Mouse (Mus musculus): ENCODE results near the gene Gm49337. TPM values are rescaled to one million over a fixed set of nuclear protein-coding genes. Genes with fewer than 3 reads are reported as not detected.

Gene Gm49337
- polyA plus RNA-seq (2014; fragmentation: Nextera tagmentation; extraction: Ambion mirVana), result not detected in 2 replicates

- Histone ChIP-seq H3K4me1 (replicated peaks; ENCODE audit: control insufficient read depth, insufficient read depth, low read length) (peaks cover 22% of the 10 kb centered on the region), H3K36me3 (replicated peaks; ENCODE audit: control insufficient read depth, insufficient read depth) (no peaks in the 10 kb centered on the region), H3K27ac (no peak within 1 kb of the TSS), H3K4me3 (replicated peaks; ENCODE audit: low read length) (no peak within 1 kb of the TSS), H3K27me3 (ENCODE audit: control insufficient read depth, insufficient read depth, low read length) (no peaks in the 10 kb centered on the region), H3K9ac (no peak within 1 kb of the TSS), H3K9me3 (ENCODE audit: control insufficient read depth, low read length) (no peaks in the 10 kb centered on the region), H3K4me2 (replicated peaks) (no peak within 1 kb of the TSS)
- 83% methylated on average over 6 of the region's 6 CpGs for WGBS
- ATAC-seq (ENCODE audit: low FRiP score) (no peak), DNase-seq (ENCODE audit: low spot score) (no peak)
Measured at GRCm38 (mm10) chr4:116173072-116173471, at the start of gene Gm49337, which contains the start of gene 1700042G07Rik. Gm49337 (plus strand) TSS chr4:116173384. 1700042G07Rik (plus strand) TSS chr4:116173372.

GRCm38 (mm10) chr4:116123602-116124519, 49.3 kb upstream of the Gm49337 start, which contains the start of the genes Rad54l and Pomgnt1:
Rad54l (minus strand) TSS chr4:116123690.
Pomgnt1 (plus strand) TSS chr4:116123840.
- peak within 1 kb of the TSS; percentile 56; the same call in 1 of the 2 replicates for H3K27ac ChIP-seq
- 6% methylated on average over 24 of the region's 24 CpGs for WGBS
- no peaks in the 10 kb centered on the region for H3K27me3 ChIP-seq (ENCODE audit: control insufficient read depth, insufficient read depth, low read length)
- peak within 1 kb of the TSS; percentile 46 for H3K4me3 ChIP-seq (replicated peaks; ENCODE audit: low read length)
- H3K4me2 ChIP-seq (replicated peaks), result peak within 1 kb of the TSS; percentile 67
- H3K4me1 ChIP-seq (replicated peaks; ENCODE audit: control insufficient read depth, insufficient read depth, low read length), result peaks cover 7% of the 10 kb centered on the region; the same call in 1 of the 2 replicates
- peak; percentile 91 for DNase-seq (ENCODE audit: low spot score)
- H3K36me3 ChIP-seq (replicated peaks; ENCODE audit: control insufficient read depth, insufficient read depth), result no peaks in the 10 kb centered on the region
- H3K9me3 ChIP-seq (ENCODE audit: control insufficient read depth, low read length), result no peaks in the 10 kb centered on the region
- peak; percentile 96 for ATAC-seq (ENCODE audit: low FRiP score)
- H3K9ac ChIP-seq, result peak within 1 kb of the TSS; percentile 71

- H3K27ac ChIP-seq, result no peak overlapping the region
- 96% methylated on average over 4 of the region's 4 CpGs for WGBS
- no peaks in the 10 kb centered on the region for H3K27me3 ChIP-seq (ENCODE audit: control insufficient read depth, insufficient read depth, low read length)
- no peaks in the 10 kb centered on the region for H3K9me3 ChIP-seq (ENCODE audit: control insufficient read depth, low read length)
- no peak overlapping the region for H3K4me3 ChIP-seq (replicated peaks; ENCODE audit: low read length)
- peaks cover 7% of the 10 kb centered on the region; the same call in 1 of the 2 replicates for H3K4me1 ChIP-seq (replicated peaks; ENCODE audit: control insufficient read depth, insufficient read depth, low read length)
- no peak for ATAC-seq (ENCODE audit: low FRiP score)
- no peaks in the 10 kb centered on the region for H3K36me3 ChIP-seq (replicated peaks; ENCODE audit: control insufficient read depth, insufficient read depth)
- no peak overlapping the region for H3K9ac ChIP-seq
- H3K4me2 ChIP-seq (replicated peaks), result no peak overlapping the region
- no peak for DNase-seq (ENCODE audit: low spot score)
Measured at GRCm38 (mm10) chr4:116125803-116126386, 47.3 kb upstream of the Gm49337 start.

GRCm38 (mm10) chr4:116127956-116128355, 45.2 kb upstream of the Gm49337 start:
- no peak overlapping the region for H3K4me2 ChIP-seq (replicated peaks)
- no peak for ATAC-seq (ENCODE audit: low FRiP score)
- peaks cover 7% of the 10 kb centered on the region; the same call in 1 of the 2 replicates for H3K4me1 ChIP-seq (replicated peaks; ENCODE audit: control insufficient read depth, insufficient read depth, low read length)
- no peaks in the 10 kb centered on the region for H3K9me3 ChIP-seq (ENCODE audit: control insufficient read depth, low read length)
- no peak overlapping the region for H3K4me3 ChIP-seq (replicated peaks; ENCODE audit: low read length)
- no peak for DNase-seq (ENCODE audit: low spot score)
- H3K27me3 ChIP-seq (ENCODE audit: control insufficient read depth, insufficient read depth, low read length), result no peaks in the 10 kb centered on the region
- no peak overlapping the region for H3K27ac ChIP-seq
- no peak overlapping the region for H3K9ac ChIP-seq
- H3K36me3 ChIP-seq (replicated peaks; ENCODE audit: control insufficient read depth, insufficient read depth), result no peaks in the 10 kb centered on the region
- WGBS, result 52% methylated on average over 6 of the region's 6 CpGs

- Histone ChIP-seq H3K9ac (no peak overlapping the region), H3K27ac (no peak overlapping the region), H3K27me3 (ENCODE audit: control insufficient read depth, insufficient read depth, low read length) (no peaks in the 10 kb centered on the region), H3K4me2 (replicated peaks) (no peak overlapping the region), H3K9me3 (ENCODE audit: control insufficient read depth, low read length) (no peaks in the 10 kb centered on the region), H3K4me1 (replicated peaks; ENCODE audit: control insufficient read depth, insufficient read depth, low read length) (no peaks in the 10 kb centered on the region), H3K36me3 (replicated peaks; ENCODE audit: control insufficient read depth, insufficient read depth) (no peaks in the 10 kb centered on the region), H3K4me3 (replicated peaks; ENCODE audit: low read length) (no peak overlapping the region)
- DNase-seq (ENCODE audit: low spot score), result no peak
- ATAC-seq (ENCODE audit: low FRiP score), result no peak
- WGBS, result 85% methylated on average over 4 of the region's 4 CpGs
Measured at GRCm38 (mm10) chr4:116133126-116133525, 40.1 kb upstream of the Gm49337 start.

- no peak overlapping the region for H3K27ac ChIP-seq
- DNase-seq (ENCODE audit: low spot score) (peak; percentile 74), ATAC-seq (ENCODE audit: low FRiP score) (no peak)
- no peak overlapping the region for H3K4me2 ChIP-seq (replicated peaks)
- H3K4me1 ChIP-seq (replicated peaks; ENCODE audit: control insufficient read depth, insufficient read depth, low read length), result no peaks in the 10 kb centered on the region
- no peak overlapping the region for H3K9ac ChIP-seq
- H3K27me3 ChIP-seq (ENCODE audit: control insufficient read depth, insufficient read depth, low read length), result no peaks in the 10 kb centered on the region
- H3K9me3 ChIP-seq (ENCODE audit: control insufficient read depth, low read length), result no peaks in the 10 kb centered on the region
- 33% methylated on average over 2 of the region's 2 CpGs for WGBS
- no peaks in the 10 kb centered on the region for H3K36me3 ChIP-seq (replicated peaks; ENCODE audit: control insufficient read depth, insufficient read depth)
- no peak overlapping the region for H3K4me3 ChIP-seq (replicated peaks; ENCODE audit: low read length)
Measured at GRCm38 (mm10) chr4:116134990-116135389, 38.2 kb upstream of the Gm49337 start.

GRCm38 (mm10) chr4:116137421-116137996, 35.7 kb upstream of the Gm49337 start:
- Histone ChIP-seq H3K27me3 (ENCODE audit: control insufficient read depth, insufficient read depth, low read length) (no peaks in the 10 kb centered on the region), H3K9ac (no peak overlapping the region), H3K4me2 (replicated peaks) (no peak overlapping the region), H3K27ac (no peak overlapping the region), H3K9me3 (ENCODE audit: control insufficient read depth, low read length) (no peaks in the 10 kb centered on the region), H3K4me1 (replicated peaks; ENCODE audit: control insufficient read depth, insufficient read depth, low read length) (no peaks in the 10 kb centered on the region), H3K36me3 (replicated peaks; ENCODE audit: control insufficient read depth, insufficient read depth) (no peaks in the 10 kb centered on the region), H3K4me3 (replicated peaks; ENCODE audit: low read length) (no peak overlapping the region)
- 54% methylated on average over 13 of the region's 13 CpGs for WGBS
- DNase-seq (ENCODE audit: low spot score) (no peak), ATAC-seq (ENCODE audit: low FRiP score) (no peak)

GRCm38 (mm10) chr4:116140801-116141574, 32.2 kb upstream of the Gm49337 start:
- no peak for DNase-seq (ENCODE audit: low spot score)
- peaks cover 9% of the 10 kb centered on the region; the same call in 1 of the 2 replicates for H3K27me3 ChIP-seq (ENCODE audit: control insufficient read depth, insufficient read depth, low read length)
- H3K4me3 ChIP-seq (replicated peaks; ENCODE audit: low read length), result no peak overlapping the region
- no peak overlapping the region for H3K4me2 ChIP-seq (replicated peaks)
- no peaks in the 10 kb centered on the region for H3K9me3 ChIP-seq (ENCODE audit: control insufficient read depth, low read length)
- no peaks in the 10 kb centered on the region for H3K36me3 ChIP-seq (replicated peaks; ENCODE audit: control insufficient read depth, insufficient read depth)
- 83% methylated on average over 7 of the region's 7 CpGs for WGBS
- no peak for ATAC-seq (ENCODE audit: low FRiP score)
- H3K4me1 ChIP-seq (replicated peaks; ENCODE audit: control insufficient read depth, insufficient read depth, low read length), result 0 out of 2 replicates have a peak, but pooled peaks cover 13% of the 10 kb centered on the region
- H3K9ac ChIP-seq, result no peak overlapping the region
- no peak overlapping the region for H3K27ac ChIP-seq

Data from hindbrain, embryonic 14.5 days (tissue).